Mouse (Mus musculus) large intestine, adult 2 months (tissue): ENCODE measurements around the gene Pdxk. TPM values are rescaled to one million over a fixed set of nuclear protein-coding genes. Genes with fewer than 3 reads are reported as not detected.
A peak's percentile ranks its signal among the peaks of the same experiment; 100 is the strongest.

Experiments
- DNase-seq: peaks from one replicate; pipeline ENCODE4 v3.0.0-alpha.2; 2012; ENCODE audit warnings: low read depth, low spot score
- WGBS: fragments of 180-500 bp; shearing (Covaris S2); methylation state at CpG from one replicate; pipeline ENCODE4 v1.1.7; 2018; 5-methylcytosine and 5-hydroxymethylcytosine counted together
- polyA plus RNA-seq: library from polyadenylated mRNA; depleted of rRNA; stranded (reverse); fragments of >200 nt; gene quantifications from 2 replicates; pipeline ENCODE4 v1.2.3, GENCODE M21; 2012; rRNA removed

Gene Pdxk
- polyA plus RNA-seq, 1 experiment, result 15.0 TPM

GRCm38 (mm10) chr10:78392072-78392471 lies 72.7 kb downstream of the Pdxk start:
- 4% methylated on average over 18 of the region's 18 CpGs for WGBS
- peak; percentile 28 for DNase-seq

- DNase-seq, result no peak
- WGBS, result 41% methylated on average over 4 of the region's 4 CpGs
These were observed 73.7 kb downstream of the Pdxk start for GRCm38 (mm10) chr10:78390982-78391470.

GRCm38 (mm10) chr10:78388216-78388980 lies 76.4 kb downstream of the Pdxk start:
- 67% methylated on average over 20 of the region's 20 CpGs for WGBS
- no peak for DNase-seq

Other genes with a start within 250 kb of the Pdxk start
- gene Trappc10, start 220.3 kb downstream of the Pdxk start, polyA plus RNA-seq, result 53.6 and 84.4 TPM in 2 replicates
- 51.9 and 113 TPM in 2 replicates for gene Agpat3, start 112.5 kb downstream of the Pdxk start, polyA plus RNA-seq
- 47.5 and 60.2 TPM in 2 replicates for gene Rrp1, start 51.9 kb downstream of the Pdxk start, polyA plus RNA-seq
- gene Cstb, start 39.3 kb downstream of the Pdxk start, polyA plus RNA-seq, result 49.7 and 57.2 TPM in 2 replicates
- gene Olfr1358, start 52.5 kb upstream of the Pdxk start, polyA plus RNA-seq, result not detected in 2 replicates
- gene Ilvbl, start 109.4 kb upstream of the Pdxk start, polyA plus RNA-seq, result 96.0 and 135 TPM in 2 replicates
- gene Syde1, start 127.0 kb upstream of the Pdxk start, polyA plus RNA-seq, result 10.9 and 11.3 TPM in 2 replicates
- gene Olfr1357, start 153.1 kb upstream of the Pdxk start, polyA plus RNA-seq, result not detected in 2 replicates